Mouse (Mus musculus) spleen, adult 2 months (tissue): ENCODE data around the gene Prrg4. TPM values are rescaled to one million over a fixed set of nuclear protein-coding genes. Genes with fewer than 3 reads are reported as not detected.
"Not testable (repeated sequence)": the region's sequence is repeated elsewhere in the genome, so short reads cannot be mapped to it uniquely, and the experiment has no call there.

Experiments used
- DNase-seq, 2 experiments: peaks; one replicate each; pipeline versions ENCODE4 v3.0.0 to v3.0.0-alpha.2; 2012 to 2021; ENCODE audit warnings: low spot score in 2 of 2, low read depth in 1 of 2
- H3K27ac ChIP-seq: fragments of 200-500 bp; 2 replicates; pipeline ENCODE4 v1.5.1; 2012; ENCODE audit warnings: low read length, inconsistent platforms; ENCODE audit not compliant: insufficient read depth
- H3K27me3 ChIP-seq: fragments of 200-500 bp; 2 replicates; pipeline ENCODE4 v1.6.1; 2012; ENCODE audit warnings: mild to moderate bottlenecking, moderate library complexity, low read length, inconsistent platforms; ENCODE audit not compliant: control insufficient read depth, insufficient read depth
- H3K36me3 ChIP-seq: fragments of 200-500 bp; 2 replicates; pipeline ENCODE4 v1.6.1; 2012; ENCODE audit warnings: mild to moderate bottlenecking, low read length, inconsistent platforms; ENCODE audit not compliant: control insufficient read depth, insufficient read depth
- H3K4me1 ChIP-seq: fragments of 200-500 bp; 2 replicates; pipeline ENCODE4 v1.6.1; 2011; ENCODE audit warnings: inconsistent platforms; ENCODE audit not compliant: control insufficient read depth, insufficient read depth, insufficient read length
- H3K4me3 ChIP-seq: fragments of 200-500 bp; 2 replicates; pipeline ENCODE4 v1.5.1; 2011; ENCODE audit warnings: mild to moderate bottlenecking, inconsistent platforms; ENCODE audit not compliant: insufficient read depth, insufficient read length; ENCODE audit errors: extremely low read depth
- CTCF ChIP-seq: fragments of 200-500 bp; IDR thresholded peaks from 2 replicates; pipeline ENCODE4 v1.5.1; 2011; ENCODE audit warnings: mild to moderate bottlenecking, inconsistent platforms; ENCODE audit not compliant: insufficient read depth, insufficient read length, insufficient replicate concordance; ENCODE audit errors: extremely low read depth
- POLR2A ChIP-seq: fragments of 200-500 bp; IDR thresholded peaks from 2 replicates; pipeline ENCODE4 v1.6.1; 2011; ENCODE audit warnings: low read depth, low read length, inconsistent platforms
- WGBS: fragments of 180-500 bp; shearing (Covaris S2); methylation state at CpG from one replicate; pipeline ENCODE4 v1.1.7; 2018; 5-methylcytosine and 5-hydroxymethylcytosine counted together
- polyA plus RNA-seq: library from polyadenylated mRNA; depleted of rRNA; stranded (reverse); fragments of >200 nt; gene quantifications from 2 replicates; pipeline ENCODE4 v1.2.3, GENCODE M21; 2012; rRNA removed

Prrg4 gene
- 0.14 and 0.32 TPM in 2 replicates for polyA plus RNA-seq

- H3K4me1 ChIP-seq = no peaks in the 10 kb centered on the region; the same call in 1 of the 2 replicates
- H3K4me3 ChIP-seq = peak within 1 kb of the TSS; percentile 63
- WGBS = 1% methylated on average over 62 of the region's 62 CpGs
- no peak for TF ChIP-seq CTCF
- TF ChIP-seq POLR2A = no peak
- H3K27ac ChIP-seq = no peak within 1 kb of the TSS
- peak; percentile 26 to 52 for DNase-seq
- H3K27me3 ChIP-seq = no peaks in the 10 kb centered on the region
- H3K36me3 ChIP-seq = no peaks in the 10 kb centered on the region
Measured at GRCm38 (mm10) chr2:104849276-104849990, at the start of gene Prrg4. TSS of gene Prrg4 (minus strand) at chr2:104849876.

GRCm38 (mm10) chr2:104887882-104888566, 38.3 kb upstream of the Prrg4 start:
- Histone ChIP-seq H3K4me1 (no peaks in the 10 kb centered on the region), H3K27me3 (no peaks in the 10 kb centered on the region), H3K4me3 (no peak overlapping the region), H3K27ac (no peak overlapping the region), H3K36me3 (no peaks in the 10 kb centered on the region)
- 11% methylated on average over 10 of the region's 10 CpGs for WGBS
- TF ChIP-seq POLR2A (no peak), CTCF (peak; percentile 69; the same call in 1 of the 2 replicates)
- peak; percentile 39 to 67 for DNase-seq

- not testable (repeated sequence) for H3K4me3 ChIP-seq, H3K36me3 ChIP-seq, DNase-seq, H3K27ac ChIP-seq, H3K27me3 ChIP-seq, H3K4me1 ChIP-seq
- WGBS = 65% methylated on average over 2 of the region's 2 CpGs
Measured at GRCm38 (mm10) chr2:104887331-104887730, 37.7 kb upstream of the Prrg4 start.

GRCm38 (mm10) chr2:104886109-104886508, 36.4 kb upstream of the Prrg4 start:
- DNase-seq = no peak
- no peak for TF ChIP-seq POLR2A
- TF ChIP-seq CTCF = no peak
- Histone ChIP-seq H3K4me3 (no peak overlapping the region), H3K27ac (no peak overlapping the region), H3K4me1 (no peaks in the 10 kb centered on the region), H3K36me3 (no peaks in the 10 kb centered on the region), H3K27me3 (no peaks in the 10 kb centered on the region)
- 91% methylated on average over 18 of the region's 18 CpGs for WGBS

GRCm38 (mm10) chr2:104878794-104879193, 29.1 kb upstream of the Prrg4 start:
- no peak for DNase-seq
- Histone ChIP-seq H3K27me3 (no peaks in the 10 kb centered on the region), H3K4me1 (no peaks in the 10 kb centered on the region), H3K27ac (no peak overlapping the region), H3K36me3 (no peaks in the 10 kb centered on the region), H3K4me3 (no peak overlapping the region)
- TF ChIP-seq POLR2A (no peak), CTCF (no peak)
- WGBS = 86% methylated on average over 8 of the region's 8 CpGs

GRCm38 (mm10) chr2:104869101-104869500, 19.4 kb upstream of the Prrg4 start:
- WGBS = 87% methylated on average over 3 of the region's 3 CpGs
- Histone ChIP-seq H3K4me3 (no peak overlapping the region), H3K27ac (no peak overlapping the region), H3K4me1 (no peaks in the 10 kb centered on the region), H3K27me3 (no peaks in the 10 kb centered on the region), H3K36me3 (no peaks in the 10 kb centered on the region)
- no peak for DNase-seq
- TF ChIP-seq POLR2A (no peak), CTCF (no peak)

- Histone ChIP-seq H3K4me3 (no peak within 1 kb of the TSS), H3K4me1 (no peaks in the 10 kb centered on the region), H3K27me3 (no peaks in the 10 kb centered on the region), H3K36me3 (no peaks in the 10 kb centered on the region), H3K27ac (no peak within 1 kb of the TSS)
- DNase-seq = no peak
- 92% methylated on average over 13 of the region's 13 CpGs for WGBS
- TF ChIP-seq CTCF (no peak), POLR2A (no peak)
Measured at GRCm38 (mm10) chr2:104867282-104867855, 17.7 kb upstream of the Prrg4 start, which contains the start of gene Ccdc73. TSS of gene Ccdc73 (plus strand) at chr2:104867805.
